Mouse (Mus musculus): ENCODE measurements around the gene Pkdrej. TPM values are rescaled to one million over a fixed set of nuclear protein-coding genes. Genes with fewer than 3 reads are reported as not detected.

Pkdrej gene
- polyA plus RNA-seq, 1 experiment, result 0.05 TPM

DNA sequence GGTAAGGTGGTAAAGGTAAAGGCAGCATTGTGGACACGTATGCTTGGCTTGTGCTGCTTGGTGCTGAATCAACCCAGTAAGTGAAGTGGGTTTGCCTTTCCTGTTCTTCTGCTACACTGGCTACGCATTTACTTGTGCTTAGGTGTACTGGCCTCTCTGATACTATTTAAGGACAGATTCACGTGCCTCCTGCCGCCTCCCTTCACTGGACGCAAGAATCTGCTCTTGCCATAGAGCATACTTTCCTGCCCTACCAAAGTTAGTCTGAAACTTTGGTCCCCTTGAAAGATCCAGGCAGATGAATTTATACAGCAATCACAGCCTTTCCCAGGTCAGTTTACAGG is 11.1 kb downstream of the Pkdrej start:
- H3K27me3 ChIP-seq (ENCODE audit: control insufficient read depth, insufficient read depth, low read length), result no peaks in the 10 kb centered on the region
- H3K36me3 ChIP-seq (ENCODE audit: control insufficient read depth, insufficient read depth, low read length), result peaks cover 5% of the 10 kb centered on the region; the same call in 1 of the 2 replicates
- no peak overlapping the region for H3K4me3 ChIP-seq (ENCODE audit: low read depth, low read length)
- peak overlapping the region; percentile 79; the same call in 1 of the 2 replicates for H3K27ac ChIP-seq (ENCODE audit: insufficient read depth, low read depth, low read length)
- 45% methylated on average over 5 of the region's 5 CpGs for WGBS
- peaks cover 3% of the 10 kb centered on the region; the same call in 1 of the 2 replicates for H3K4me1 ChIP-seq (ENCODE audit: control insufficient read depth, insufficient read depth, insufficient read length, low read length)
- TF ChIP-seq POLR2A (IDR thresholded peaks at IDR 0.05; ENCODE audit: low read depth, low read length) (no peak), CTCF (IDR thresholded peaks at IDR 0.05; ENCODE audit: extremely low read depth, insufficient read length, insufficient replicate concordance, low read depth, low read length) (no peak)

DNA sequence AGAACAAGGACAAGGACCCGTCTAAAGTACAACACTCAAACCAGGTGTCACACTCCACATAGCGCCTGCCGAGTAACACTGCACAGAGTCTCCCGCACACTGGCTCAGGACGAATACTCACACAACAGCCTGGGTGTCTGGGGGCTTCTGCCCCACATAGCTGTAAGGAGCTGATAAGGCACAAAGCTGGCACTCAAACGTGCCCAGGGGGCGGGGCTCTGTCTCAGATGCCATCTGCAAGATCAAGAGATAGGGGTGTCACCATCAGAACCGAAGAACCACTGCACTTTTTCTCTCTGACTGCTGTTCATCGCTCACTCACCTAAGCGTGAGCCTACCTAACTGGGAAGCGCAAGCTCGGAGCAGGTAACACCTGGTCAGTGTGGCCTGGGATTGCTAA is 12.4 kb downstream of the Pkdrej start:
- H3K4me3 ChIP-seq (ENCODE audit: low read depth, low read length), result no peak overlapping the region
- H3K36me3 ChIP-seq (ENCODE audit: control insufficient read depth, insufficient read depth, low read length), result peaks cover 7% of the 10 kb centered on the region; the same call in 1 of the 2 replicates
- peaks cover 3% of the 10 kb centered on the region; the same call in 1 of the 2 replicates for H3K4me1 ChIP-seq (ENCODE audit: control insufficient read depth, insufficient read depth, insufficient read length, low read length)
- no peak for TF ChIP-seq POLR2A (IDR thresholded peaks at IDR 0.05; ENCODE audit: low read depth, low read length)
- no peak for TF ChIP-seq CTCF (IDR thresholded peaks at IDR 0.05; ENCODE audit: extremely low read depth, insufficient read length, insufficient replicate concordance, low read depth, low read length)
- 81% methylated on average over 12 of the region's 12 CpGs for WGBS
- H3K27me3 ChIP-seq (ENCODE audit: control insufficient read depth, insufficient read depth, low read length), result no peaks in the 10 kb centered on the region
- no peak overlapping the region for H3K27ac ChIP-seq (ENCODE audit: insufficient read depth, low read depth, low read length)

DNA sequence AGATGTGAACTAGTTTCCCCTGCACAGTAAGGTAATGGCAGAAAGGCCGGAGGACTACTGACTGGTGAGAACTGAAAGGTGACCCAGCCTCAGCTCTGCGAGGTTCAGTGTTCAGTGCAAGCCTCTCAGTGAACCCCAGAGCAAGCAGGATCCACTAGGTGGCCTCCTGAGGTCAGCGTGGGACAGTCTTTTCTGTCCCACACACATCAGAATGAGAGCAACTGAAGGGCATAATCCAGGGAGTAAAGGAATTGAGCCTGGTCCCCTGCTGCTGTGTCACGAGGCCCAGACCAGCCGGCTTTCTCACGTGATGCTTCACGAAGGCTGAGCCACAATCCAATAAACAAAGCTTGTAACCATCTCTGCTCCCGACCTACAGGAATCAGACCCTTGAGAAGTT is 13.1 kb downstream of the Pkdrej start:
- WGBS, result 76% methylated on average over 8 of the region's 8 CpGs
- TF ChIP-seq POLR2A (IDR thresholded peaks at IDR 0.05; ENCODE audit: low read depth, low read length) (no peak), CTCF (IDR thresholded peaks at IDR 0.05; ENCODE audit: extremely low read depth, insufficient read length, insufficient replicate concordance, low read depth, low read length) (no peak)
- H3K27ac ChIP-seq (ENCODE audit: insufficient read depth, low read depth, low read length), result no peak overlapping the region
- no peaks in the 10 kb centered on the region for H3K27me3 ChIP-seq (ENCODE audit: control insufficient read depth, insufficient read depth, low read length)
- H3K4me1 ChIP-seq (ENCODE audit: control insufficient read depth, insufficient read depth, insufficient read length, low read length), result peaks cover 3% of the 10 kb centered on the region; the same call in 1 of the 2 replicates
- no peak overlapping the region for H3K4me3 ChIP-seq (ENCODE audit: low read depth, low read length)
- H3K36me3 ChIP-seq (ENCODE audit: control insufficient read depth, insufficient read depth, low read length), result peaks cover 7% of the 10 kb centered on the region; the same call in 1 of the 2 replicates

DNA sequence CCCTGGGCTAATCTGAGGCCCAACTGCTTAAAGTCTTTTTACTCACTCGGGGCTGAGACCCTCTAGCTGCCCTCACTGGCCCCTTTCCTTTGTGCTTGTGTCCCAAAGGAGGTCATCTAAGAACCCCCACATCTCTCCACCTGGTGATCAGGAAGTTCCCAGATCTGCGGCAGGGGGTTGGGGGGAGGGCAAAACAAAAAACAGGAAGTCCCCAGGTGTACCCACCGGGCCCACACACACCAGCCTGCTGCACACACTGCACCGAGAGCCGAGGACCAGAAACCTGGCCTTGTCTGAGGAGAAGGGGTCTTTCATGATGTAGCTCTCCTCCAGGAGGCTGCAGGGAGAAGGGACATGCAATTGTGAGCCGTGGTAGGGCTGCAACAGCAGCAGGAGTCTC is 13.5 kb downstream of the Pkdrej start:
- no peak for TF ChIP-seq POLR2A (IDR thresholded peaks at IDR 0.05; ENCODE audit: low read depth, low read length)
- no peak for TF ChIP-seq CTCF (IDR thresholded peaks at IDR 0.05; ENCODE audit: extremely low read depth, insufficient read length, insufficient replicate concordance, low read depth, low read length)
- Histone ChIP-seq H3K27ac (ENCODE audit: insufficient read depth, low read depth, low read length) (no peak overlapping the region), H3K4me1 (ENCODE audit: control insufficient read depth, insufficient read depth, insufficient read length, low read length) (no peaks in the 10 kb centered on the region), H3K27me3 (ENCODE audit: control insufficient read depth, insufficient read depth, low read length) (no peaks in the 10 kb centered on the region), H3K4me3 (ENCODE audit: low read depth, low read length) (no peak overlapping the region), H3K36me3 (ENCODE audit: control insufficient read depth, insufficient read depth, low read length) (peaks cover 9% of the 10 kb centered on the region; the same call in 1 of the 2 replicates)
- 79% methylated on average over 6 of the region's 6 CpGs for WGBS

DNA sequence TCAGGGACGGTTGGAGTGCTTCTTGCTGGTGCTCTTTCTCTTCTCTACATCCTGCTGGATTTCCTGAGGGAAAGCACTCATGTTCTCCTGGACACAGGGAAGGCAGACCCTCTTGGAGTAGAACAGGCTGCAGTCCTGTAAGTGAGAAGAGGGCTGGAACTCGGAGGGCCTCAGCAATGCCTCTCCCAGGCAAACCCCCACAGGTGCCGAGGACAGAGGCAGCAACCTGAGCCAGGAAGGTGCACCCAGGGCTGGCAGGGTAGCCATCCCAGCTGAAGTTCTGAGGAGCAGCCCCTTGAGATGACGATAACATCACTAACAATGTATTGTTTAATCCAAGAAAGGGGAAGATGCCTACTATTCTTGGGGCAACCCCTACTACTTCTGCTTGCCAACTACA is 14.1 kb downstream of the Pkdrej start:
- Histone ChIP-seq H3K4me3 (ENCODE audit: low read depth, low read length) (no peak overlapping the region), H3K27ac (ENCODE audit: insufficient read depth, low read depth, low read length) (no peak overlapping the region), H3K27me3 (ENCODE audit: control insufficient read depth, insufficient read depth, low read length) (no peaks in the 10 kb centered on the region), H3K36me3 (ENCODE audit: control insufficient read depth, insufficient read depth, low read length) (peaks cover 11% of the 10 kb centered on the region), H3K4me1 (ENCODE audit: control insufficient read depth, insufficient read depth, insufficient read length, low read length) (no peaks in the 10 kb centered on the region)
- WGBS, result 86% methylated on average over 4 of the region's 4 CpGs
- no peak for TF ChIP-seq POLR2A (IDR thresholded peaks at IDR 0.05; ENCODE audit: low read depth, low read length)
- TF ChIP-seq CTCF (IDR thresholded peaks at IDR 0.05; ENCODE audit: extremely low read depth, insufficient read length, insufficient replicate concordance, low read depth, low read length), result no peak

DNA sequence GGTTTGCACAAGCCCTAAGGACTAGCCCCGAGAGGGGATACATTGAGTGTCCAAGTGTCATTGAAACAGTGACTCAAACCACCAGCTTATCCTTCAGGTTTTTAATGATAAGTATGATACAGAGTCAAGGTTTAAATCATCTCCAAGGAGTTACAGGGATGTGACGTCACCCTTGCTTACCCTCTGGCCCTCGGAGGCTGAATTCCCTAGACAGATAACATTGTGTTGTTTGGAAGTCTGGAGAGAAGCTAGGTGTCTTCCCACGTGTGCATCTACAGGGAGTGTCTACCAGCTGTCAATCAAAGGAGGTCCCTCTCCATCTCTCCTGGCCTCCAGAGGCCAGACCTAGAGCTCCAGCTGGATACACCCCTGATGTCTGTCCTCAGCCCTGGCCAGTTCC is 14.6 kb downstream of the Pkdrej start:
- no peaks in the 10 kb centered on the region for H3K4me1 ChIP-seq (ENCODE audit: control insufficient read depth, insufficient read depth, insufficient read length, low read length)
- no peak overlapping the region for H3K27ac ChIP-seq (ENCODE audit: insufficient read depth, low read depth, low read length)
- no peak overlapping the region for H3K4me3 ChIP-seq (ENCODE audit: low read depth, low read length)
- no peaks in the 10 kb centered on the region for H3K27me3 ChIP-seq (ENCODE audit: control insufficient read depth, insufficient read depth, low read length)
- peaks cover 13% of the 10 kb centered on the region for H3K36me3 ChIP-seq (ENCODE audit: control insufficient read depth, insufficient read depth, low read length)
- 70% methylated on average over 4 of the region's 4 CpGs for WGBS
- TF ChIP-seq POLR2A (IDR thresholded peaks at IDR 0.05; ENCODE audit: low read depth, low read length) (no peak), CTCF (IDR thresholded peaks at IDR 0.05; ENCODE audit: extremely low read depth, insufficient read length, insufficient replicate concordance, low read depth, low read length) (no peak)

DNA sequence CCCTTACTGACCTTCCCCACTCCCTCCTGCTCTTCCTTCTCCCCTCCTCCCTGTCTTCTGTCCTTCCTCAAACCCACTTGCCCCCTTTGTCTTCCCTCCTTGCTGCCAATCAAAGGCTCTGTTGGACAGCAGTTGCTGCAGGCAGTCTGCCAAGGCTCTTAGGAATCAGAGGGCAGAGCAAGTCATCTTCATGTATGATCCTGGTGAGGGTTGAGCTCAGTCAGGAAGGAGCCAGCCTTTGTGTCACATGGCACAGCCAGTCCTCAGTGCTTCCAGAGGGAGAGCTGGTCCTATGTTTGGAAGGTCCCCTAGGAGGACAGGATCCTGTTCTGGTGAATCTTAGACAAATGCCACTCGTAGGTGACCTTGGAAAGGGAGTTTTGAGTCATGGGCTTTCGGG is 18.6 kb downstream of the Pkdrej start:
- peaks cover 35% of the 10 kb centered on the region for H3K36me3 ChIP-seq (ENCODE audit: control insufficient read depth, insufficient read depth, low read length)
- H3K4me3 ChIP-seq (ENCODE audit: low read depth, low read length), result no peak overlapping the region
- no peak for TF ChIP-seq CTCF (IDR thresholded peaks at IDR 0.05; ENCODE audit: extremely low read depth, insufficient read length, insufficient replicate concordance, low read depth, low read length)
- no peak for TF ChIP-seq POLR2A (IDR thresholded peaks at IDR 0.05; ENCODE audit: low read depth, low read length)
- 88% methylated on average over 2 of the region's 2 CpGs for WGBS
- no peaks in the 10 kb centered on the region for H3K27me3 ChIP-seq (ENCODE audit: control insufficient read depth, insufficient read depth, low read length)
- no peak overlapping the region for H3K27ac ChIP-seq (ENCODE audit: insufficient read depth, low read depth, low read length)
- no peaks in the 10 kb centered on the region for H3K4me1 ChIP-seq (ENCODE audit: control insufficient read depth, insufficient read depth, insufficient read length, low read length)

All from small intestine, adult 2 months (tissue).